In genomic region chr13:58225694-58226093, GRCm38 (mm10) we compare ENCODE assay signal across 29 mouse cellular contexts. TPM values are rescaled to one million over a fixed set of nuclear protein-coding genes. Genes with fewer than 3 reads are reported as not detected.
DNase-seq lines count a peak whose midpoint lies in the region; ATAC-seq and TF ChIP-seq lines count a peak whose summit lies in the region.
"Had no signal": no experiment of that assay in that cellular context is flagged by ENCODE, and none has a peak within 500 bp of the region (broad histone marks: within the 10 kb centered on the region; RNA-seq: fewer than 3 reads in every experiment).

No protein-coding gene starts in this region.

- intact Hi-C loops in heart, postnatal 10 days (cut with DNase I): no loop called here

- WGBS in forebrain, embryonic 14.5 days: 59% methylated on average over 8 of the region's 8 CpGs

- peak; percentile 12 for DNase-seq in adrenal gland, postnatal 10 days
- DNase-seq in adrenal gland, adult (ENCODE audit: inconsistent age in 2 of 2, low spot score in 1 of 2): no peak
- DNase-seq in heart, adult 11 months: peak; percentile 61
- DNase-seq in heart, postnatal 10 days: no peak
- no peak for DNase-seq in ES-E14 (ENCODE audit: low read depth, low spot score)
- peak; percentile 37 for DNase-seq in ZHBTc4 (ENCODE audit: low read depth, low spot score)
- DNase-seq in forebrain, embryonic 14.5 days (ENCODE audit: low spot score): no peak
- DNase-seq: adrenal gland, postnatal 14 days; B cell, adult 2 months; cerebellum, adult 11-12 months; cerebellum, adult 8-10 months; cerebellum, postnatal 10 days; cerebellum, postnatal 36 days; forebrain, postnatal 0 days; gastrocnemius, adult 2 months; gastrocnemius, postnatal 14 days; heart, adult 18-20 months; heart, postnatal 14 days; heart, postnatal 4 days; kidney, adult 18-20 months had no signal

- H3K9ac ChIP-seq in ES-E14 (ENCODE audit: insufficient read depth, low read depth, low read length, poor library complexity, severe bottlenecking): no peak overlapping the region
- no peak overlapping the region for H3K9ac ChIP-seq in forebrain, embryonic 14.5 days (ENCODE audit: low read length)
- H3K9ac ChIP-seq: forebrain, embryonic 13.5 days; forebrain, postnatal 0 days; heart, embryonic 12.5 days; heart, embryonic 15.5 days; hindbrain, embryonic 14.5 days had no signal

- ATAC-seq in forebrain, embryonic 14.5 days: no peak
- ATAC-seq: forebrain, embryonic 13.5 days; forebrain, postnatal 0 days; hindbrain, postnatal 0 days; inflammation-experienced regulatory T-cells, adult 6 months; intestine, embryonic 16.5 days had no signal

- no peak overlapping the region for H3K4me2 ChIP-seq in forebrain, embryonic 14.5 days (ENCODE audit: low read length)
- H3K4me2 ChIP-seq: forebrain, embryonic 13.5 days; heart, embryonic 12.5 days; heart, embryonic 15.5 days; hindbrain, embryonic 14.5 days had no signal

- in situ Hi-C loops in ES-E14 (cut with MboI; ENCODE audit: low sequenced_read_pairs in 2 of 2, unreplicated experiment in 2 of 2): no loop called here

- H3K36me3 ChIP-seq in ES-E14 (ENCODE audit: control insufficient read depth, insufficient read depth, low read length, poor library complexity, severe bottlenecking): no peaks in the 10 kb centered on the region
- no peaks in the 10 kb centered on the region for H3K36me3 ChIP-seq in forebrain, embryonic 14.5 days (ENCODE audit: control insufficient read depth, insufficient read depth, low read length)
- H3K36me3 ChIP-seq: forebrain, embryonic 10.5 days; heart, embryonic 12.5 days; heart, embryonic 15.5 days had no signal

- peaks cover 0 to 4% of the 10 kb centered on the region in 2 experiments; a peak in 1 of 4 replicates for H3K4me1 ChIP-seq in ES-E14 (ENCODE audit: control insufficient read depth in 2 of 2, insufficient read depth in 2 of 2, low read length in 2 of 2, poor library complexity in 1 of 2)
- no peaks in the 10 kb centered on the region for H3K4me1 ChIP-seq in forebrain, embryonic 14.5 days (ENCODE audit: control insufficient read depth, insufficient read depth, low read length)
- H3K4me1 ChIP-seq: forebrain, embryonic 10.5 days; forebrain, embryonic 13.5 days; heart, embryonic 12.5 days; heart, embryonic 15.5 days had no signal

- no peak overlapping the region for H3K4me3 ChIP-seq in ES-E14 (ENCODE audit: insufficient read depth in 1 of 2, low read depth in 1 of 2, low read length in 2 of 2, poor library complexity in 1 of 2, severe bottlenecking in 1 of 2)
- H3K4me3 ChIP-seq in forebrain, embryonic 14.5 days (ENCODE audit: low read depth, low read length): no peak overlapping the region
- H3K4me3 ChIP-seq: forebrain, embryonic 10.5 days; forebrain, embryonic 13.5 days; gastrocnemius, adult 2 months; heart, embryonic 12.5 days; heart, embryonic 15.5 days had no signal

- no peaks in the 10 kb centered on the region for H3K27me3 ChIP-seq in forebrain, embryonic 14.5 days (replicated peaks; ENCODE audit: control insufficient read depth, insufficient read depth, low read length)
- H3K27me3 ChIP-seq: CH12.LX; forebrain, embryonic 13.5 days; heart, embryonic 12.5 days; heart, embryonic 15.5 days had no signal

- H3K27ac ChIP-seq in ES-E14 (ENCODE audit: insufficient read depth, low read depth, low read length, poor library complexity, severe bottlenecking): no peak overlapping the region
- no peak overlapping the region for H3K27ac ChIP-seq in forebrain, embryonic 14.5 days (ENCODE audit: low read depth, low read length)
- H3K27ac ChIP-seq: forebrain, embryonic 10.5 days; forebrain, embryonic 13.5 days; gastrocnemius, adult 2 months; heart, embryonic 15.5 days; hindbrain, embryonic 14.5 days; hindbrain, postnatal 0 days had no signal

- H3K9me3 ChIP-seq in ES-E14 (ENCODE audit: control insufficient read depth, insufficient read depth, low read depth, low read length): no peaks in the 10 kb centered on the region
- H3K9me3 ChIP-seq in forebrain, embryonic 14.5 days (replicated peaks; ENCODE audit: control insufficient read depth, low read length): no peaks in the 10 kb centered on the region; the same call in 1 of the 2 replicates
- H3K9me3 ChIP-seq: heart, embryonic 15.5 days had no signal

TF ChIP-seq in ES-E14, 5 proteins besides CTCF, POLR2A, EP300 and RAD21:
- peak; percentile 93 for TF ChIP-seq ZNF384 (IDR thresholded peaks at IDR 0.05; ENCODE audit: low read depth, low read length)
- no peak for TF ChIP-seq CHD2 (IDR thresholded peaks at IDR 0.05; ENCODE audit: low read depth, low read length)

RNA-seq across cellular contexts. Expression of gene Ubqln1, which starts 10.2 kb away (rescaled TPM):
- total RNA-seq in adrenal gland, postnatal 10 days (2021): 10 to 100 TPM; 89.6 to 93.1 TPM
- 10 to 100 TPM; 64.2 to 65.1 TPM for total RNA-seq in heart, postnatal 10 days (2021)
- 60.2 and 91.7 TPM in 2 replicates for total RNA-seq in ES-E14 (2012; rRNA removed)
- polyA plus RNA-seq in forebrain, embryonic 14.5 days (2014; fragmentation: Nextera tagmentation; extraction: Ambion mirVana): 95.9 and 108 TPM in 2 replicates

RNA-seq across cellular contexts. Expression of gene Gkap1, which starts 49.8 kb away (rescaled TPM):
- 10 to 100 TPM; 41.0 to 42.1 TPM for total RNA-seq in adrenal gland, postnatal 10 days (2021)
- total RNA-seq in heart, postnatal 10 days (2021): 10 to 100 TPM; 25.7 to 26.4 TPM
- total RNA-seq in ES-E14 (2012; rRNA removed): 11.2 and 17.5 TPM in 2 replicates
- 23.3 and 24.2 TPM in 2 replicates for polyA plus RNA-seq in forebrain, embryonic 14.5 days (2014; fragmentation: Nextera tagmentation; extraction: Ambion mirVana)

Comparison
In these comparisons a context has a peak if more than half of its experiments do, and no peak if none do; other contexts are left out.
1. DNase-seq: peak in adrenal gland, postnatal 10 days (single experiment), heart, adult 11 months (single experiment) and ZHBTc4 (single experiment); none in adrenal gland, adult (0 of 2), heart, postnatal 10 days (0 of 2), ES-E14 (single experiment) and forebrain, embryonic 14.5 days (single experiment).